Mouse (Mus musculus): ENCODE measurements around the gene Rpl29.

- TF ChIP-seq CTCF (IDR thresholded peaks at IDR 0.05; ENCODE audit: extremely low read depth, insufficient read depth, insufficient read length, insufficient replicate concordance) (no peak), POLR2A (IDR thresholded peaks at IDR 0.05; ENCODE audit: low read depth, low read length) (no peak)
Observed at GRCm38 (mm10) chr9:106475046-106475445, 45.8 kb downstream of the Rpl29 start.

All from spleen, adult 2 months (tissue).